In genomic region chr4:44010176-44010575, GRCm38 (mm10) we compare ENCODE assay signal across 28 mouse cellular contexts. TPM values are rescaled to one million over a fixed set of nuclear protein-coding genes. Genes with fewer than 3 reads are reported as not detected.
DNase-seq lines count a peak whose midpoint lies in the region; ATAC-seq and TF ChIP-seq lines count a peak whose summit lies in the region.
"Had no signal": no experiment of that assay in that cellular context is flagged by ENCODE, and none has a peak within 500 bp of the region (broad histone marks: within the 10 kb centered on the region; RNA-seq: fewer than 3 reads in every experiment).

No protein-coding gene starts in this region.

- TF ChIP-seq CTCF in layer of hippocampus, adult 2 months (conservative IDR thresholded peaks at IDR 0.05) = peak; percentile 57

- H3K27ac ChIP-seq in layer of hippocampus, adult 2 months = no peak overlapping the region
- H3K27ac ChIP-seq: embryonic facial prominence, embryonic 12.5 days; gastrocnemius, adult 2 months; hindbrain, embryonic 14.5 days; midbrain, embryonic 15.5 days had no signal

- no peak overlapping the region for H3K4me3 ChIP-seq in layer of hippocampus, adult 2 months
- H3K4me3 ChIP-seq: embryonic facial prominence, embryonic 12.5 days; gastrocnemius, adult 2 months; midbrain, embryonic 15.5 days had no signal

- no peak for ATAC-seq in CD4-positive, CD25-positive, alpha-beta regulatory T cell, adult 4 months
- ATAC-seq: activated CD4-positive, CD25-positive, alpha-beta regulatory T cell, adult 4 months; forebrain, embryonic 16.5 days; midbrain, embryonic 15.5 days had no signal

- peak; percentile 50 for DNase-seq in CD4-positive, CD25-positive, alpha-beta regulatory T cell, adult 2 months (ENCODE audit: low read depth, low spot score)
- no peak for DNase-seq in layer of hippocampus, adult 2 months (ENCODE audit: low spot score in 2 of 2)
- DNase-seq in layer of hippocampus, postnatal 36 days = no peak
- DNase-seq in ES-CJ7 (ENCODE audit: low read depth, low spot score) = peak; percentile 39
- DNase-seq in induced T-regulatory cell, adult 2 months (ENCODE audit: low read depth) = peak; percentile 53
- DNase-seq in neural tube, embryonic 10.5 days (ENCODE audit: extremely low spot score, low spot score) = no peak
- DNase-seq in yolk sac, embryonic 10.5 days (ENCODE audit: low spot score) = no peak
- DNase-seq: adrenal gland, postnatal 25 days; cerebellum, adult 2 months; gastrocnemius, adult 2 months; heart, adult 18-20 months; heart, postnatal 14 days; kidney, adult 18-20 months; kidney, postnatal 4 days; liver had no signal

RNA-seq across cellular contexts. Expression of gene Clta, which starts 5.9 kb away (rescaled TPM):
- polyA plus RNA-seq in CD4-positive, CD25-positive, alpha-beta regulatory T cell, adult 4 months (2017; shearing (Covaris generic)) = 10 to 100 TPM; 66.1 to 83.6 TPM
- total RNA-seq in layer of hippocampus, adult 2 months (2021) = 100 to 1,000 TPM; 285 to 293 TPM
- total RNA-seq in layer of hippocampus, postnatal 36 days (2021) = 100 to 1,000 TPM; 280 to 304 TPM

RNA-seq across cellular contexts. Expression of gene Ccin, which starts 26.9 kb away (rescaled TPM):
- polyA plus RNA-seq in CD4-positive, CD25-positive, alpha-beta regulatory T cell, adult 4 months (2017; shearing (Covaris generic)) = not detected
- not detected for total RNA-seq in layer of hippocampus, adult 2 months (2021)
- not detected for total RNA-seq in layer of hippocampus, postnatal 36 days (2021)
- total RNA-seq: adrenal gland, postnatal 25 days; common myeloid progenitor, adult 5-6 weeks; gastrocnemius, adult 2 months; heart, adult 18-20 months; heart, postnatal 14 days; layer of hippocampus, postnatal 14 days; left cerebral cortex, postnatal 36 days had no signal
- polyA plus RNA-seq: cerebellum, adult 2 months; embryonic facial prominence, embryonic 12.5 days; forebrain, embryonic 16.5 days; lung, embryonic 16.5 days; midbrain, embryonic 15.5 days; neural tube, embryonic 11.5 days; stomach, embryonic 14.5 days; thymus, postnatal 0 days had no signal

RNA-seq across cellular contexts. Expression of gene Glipr2, which starts 53.0 kb away (rescaled TPM):
- 100 to 1,000 TPM; 165 to 194 TPM for polyA plus RNA-seq in CD4-positive, CD25-positive, alpha-beta regulatory T cell, adult 4 months (2017; shearing (Covaris generic))
- total RNA-seq in layer of hippocampus, adult 2 months (2021) = 1 to 10 TPM; 2.5 to 2.7 TPM
- total RNA-seq in layer of hippocampus, postnatal 36 days (2021) = 1 to 10 TPM; 2.2 TPM

Comparison
In these comparisons a context has a peak if more than half of its experiments do, and no peak if none do; other contexts are left out.
1. DNase-seq: peak in CD4-positive, CD25-positive, alpha-beta regulatory T cell, adult 2 months (single experiment), ES-CJ7 (single experiment) and induced T-regulatory cell, adult 2 months (single experiment); none in layer of hippocampus, adult 2 months (0 of 2), layer of hippocampus, postnatal 36 days (0 of 2), neural tube, embryonic 10.5 days (single experiment) and yolk sac, embryonic 10.5 days (single experiment).